Mouse (Mus musculus) neural tube, embryonic 14.5 days (tissue): ENCODE measurements at regions not wholly inside any gene's neighbourhood (a gene's known extent, or its start where the extent isn't known, plus 50 kb on each side); places are given as distances from the start of the nearest gene placed in this dataset.

Experiments used
- ATAC-seq: fragments of 200-750 bp; cut with Nextera tagmentation; 2 replicates; pipeline ENCODE4 v1.8.0; 2017; ENCODE audit warnings: low read depth, mild to moderate bottlenecking, moderate TSS enrichment, moderate library complexity
- H3K27ac ChIP-seq: fragments of 300-500 bp; sonication (generic); 2 replicates; pipeline ENCODE4 v1.5.1; 2014; ENCODE audit warnings: low read depth, mild to moderate bottlenecking, control low read depth, low read length, moderate library complexity, mixed read lengths
- H3K27me3 ChIP-seq: fragments of 300-500 bp; sonication (generic); 2 replicates; pipeline ENCODE4 v1.6.1; 2014; ENCODE audit warnings: low read length; ENCODE audit not compliant: control insufficient read depth, insufficient read depth
- H3K36me3 ChIP-seq: fragments of 300-500 bp; sonication (generic); 2 replicates; pipeline ENCODE4 v1.6.1; 2014; ENCODE audit warnings: low read length, mixed read lengths; ENCODE audit not compliant: control insufficient read depth, insufficient read depth
- H3K4me1 ChIP-seq: fragments of 300-500 bp; sonication (generic); 2 replicates; pipeline ENCODE4 v1.6.1; 2014; ENCODE audit warnings: low read length; ENCODE audit not compliant: control insufficient read depth, insufficient read depth
- H3K4me2 ChIP-seq: fragments of 300-500 bp; sonication (generic); 2 replicates; pipeline ENCODE4 v1.6.1; 2014; ENCODE audit warnings: mild to moderate bottlenecking, low read depth, low read length, control low read depth
- H3K4me3 ChIP-seq: fragments of 300-500 bp; sonication (generic); 2 replicates; pipeline ENCODE4 v1.5.1; 2014; ENCODE audit warnings: low read depth, low read length, control low read depth, mixed read lengths
- H3K9ac ChIP-seq: fragments of 300-500 bp; sonication (generic); replicated peaks from 2 replicates; pipeline ENCODE4 v1.6.1; 2014; ENCODE audit warnings: low read depth, mild to moderate bottlenecking, control low read depth, low read length, mixed read lengths
- H3K9me3 ChIP-seq: fragments of 300-500 bp; sonication (generic); 2 replicates; pipeline ENCODE4 v1.6.1; 2016; ENCODE audit warnings: low read length; ENCODE audit not compliant: control insufficient read depth
- WGBS: fragments of 180-500 bp; shearing (Covaris S2); extraction: QIAGEN DNeasy Blood & Tissue Kit; methylation state at CpG from one replicate; pipeline ENCODE4 v1.1.7; 2014; 5-methylcytosine and 5-hydroxymethylcytosine counted together

DNA sequence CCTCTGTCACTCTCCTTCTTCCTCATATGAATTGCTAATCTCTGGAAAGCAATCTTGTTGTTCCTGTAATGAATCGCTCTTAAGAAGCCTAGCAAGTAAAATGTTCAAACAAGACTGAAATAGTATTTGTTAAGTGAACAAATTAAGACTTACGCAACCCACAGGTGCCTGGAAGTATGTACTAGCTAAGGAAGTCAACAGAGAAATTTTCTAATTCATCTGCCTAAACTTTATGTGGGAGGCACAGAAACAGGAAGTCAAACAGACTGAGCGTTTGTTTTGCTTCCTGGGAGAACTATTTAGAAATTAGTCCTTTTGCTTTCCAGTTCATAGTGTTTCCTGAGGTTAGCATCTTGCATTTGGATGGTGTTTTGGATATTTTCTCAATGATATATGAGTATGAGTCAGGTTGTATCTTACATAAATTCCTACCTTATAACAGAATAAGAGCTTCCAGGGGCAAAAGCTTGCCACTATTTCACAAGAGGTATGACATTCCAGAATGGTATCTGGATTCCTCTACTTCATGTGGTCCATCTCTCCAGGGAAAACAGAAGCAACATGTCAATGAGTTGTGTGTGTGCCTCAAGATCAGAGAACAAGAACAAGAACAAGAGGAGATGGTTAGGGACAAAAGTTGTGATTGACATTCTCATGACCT, 87.5 kb upstream of the Rasa1 start:
- no peaks in the 10 kb centered on the region for H3K9me3 ChIP-seq
- no peaks in the 10 kb centered on the region for H3K4me1 ChIP-seq
- no peaks in the 10 kb centered on the region for H3K27me3 ChIP-seq
- 87% methylated on average over 3 of the region's 3 CpGs for WGBS
- no peak overlapping the region for H3K9ac ChIP-seq
- no peak overlapping the region for H3K27ac ChIP-seq
- H3K36me3 ChIP-seq = no peaks in the 10 kb centered on the region
- H3K4me2 ChIP-seq = no peak overlapping the region
- H3K4me3 ChIP-seq = no peak overlapping the region
- no peak for ATAC-seq

DNA sequence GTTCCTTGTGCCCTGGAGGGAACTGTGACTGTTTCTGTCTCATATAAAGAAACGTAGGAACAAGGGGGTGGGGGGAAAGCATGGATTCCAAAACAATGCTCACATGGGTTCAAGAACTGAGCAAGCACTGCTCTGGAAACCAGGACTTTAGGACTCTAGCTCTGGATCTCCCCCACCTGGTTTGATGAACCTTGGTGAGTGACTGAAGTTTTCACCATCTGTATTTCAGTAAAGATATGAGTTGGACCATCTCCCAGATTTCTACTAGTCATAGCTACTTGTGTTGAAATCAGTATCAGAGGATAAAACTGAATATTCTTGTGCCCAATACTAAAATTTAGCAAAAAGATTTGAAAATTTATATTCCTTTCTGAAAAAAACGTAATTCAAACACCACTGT, 70.7 kb upstream of the Rasa1 start:
- H3K36me3 ChIP-seq = no peaks in the 10 kb centered on the region
- no peak for ATAC-seq
- no peak overlapping the region for H3K9ac ChIP-seq
- 72% methylated on average over 2 of the region's 2 CpGs for whole genome bisulfite sequencing
- no peak overlapping the region for H3K4me3 ChIP-seq
- H3K9me3 ChIP-seq = no peaks in the 10 kb centered on the region
- H3K27ac ChIP-seq = no peak overlapping the region
- H3K4me2 ChIP-seq = no peak overlapping the region
- no peaks in the 10 kb centered on the region for H3K4me1 ChIP-seq
- no peaks in the 10 kb centered on the region for H3K27me3 ChIP-seq

DNA sequence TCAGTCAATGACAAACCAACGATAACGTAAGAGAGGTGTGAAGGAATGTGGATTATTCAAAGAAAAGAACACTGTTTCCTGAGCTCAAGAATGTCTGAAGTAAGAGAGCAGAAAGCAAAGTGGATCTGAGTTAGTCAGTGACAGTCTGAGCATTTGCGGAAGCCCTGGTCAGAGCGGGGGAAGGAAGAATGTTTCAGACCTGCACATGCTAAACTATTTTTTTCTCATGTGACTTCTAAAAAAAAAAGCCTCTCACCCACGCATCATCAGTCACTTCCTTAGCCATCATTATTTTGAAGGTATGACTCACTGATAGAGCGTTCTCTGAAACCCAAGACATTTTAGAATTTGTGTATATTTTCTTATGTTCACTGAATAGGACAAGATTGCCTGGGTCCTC, 70.2 kb upstream of the Rasa1 start:
- Histone ChIP-seq H3K9me3 (no peaks in the 10 kb centered on the region), H3K9ac (no peak overlapping the region), H3K4me1 (no peaks in the 10 kb centered on the region), H3K36me3 (no peaks in the 10 kb centered on the region), H3K4me2 (no peak overlapping the region), H3K4me3 (no peak overlapping the region), H3K27ac (no peak overlapping the region), H3K27me3 (no peaks in the 10 kb centered on the region)
- no peak for ATAC-seq
- WGBS = 91% methylated on average over 6 of the region's 6 CpGs

DNA sequence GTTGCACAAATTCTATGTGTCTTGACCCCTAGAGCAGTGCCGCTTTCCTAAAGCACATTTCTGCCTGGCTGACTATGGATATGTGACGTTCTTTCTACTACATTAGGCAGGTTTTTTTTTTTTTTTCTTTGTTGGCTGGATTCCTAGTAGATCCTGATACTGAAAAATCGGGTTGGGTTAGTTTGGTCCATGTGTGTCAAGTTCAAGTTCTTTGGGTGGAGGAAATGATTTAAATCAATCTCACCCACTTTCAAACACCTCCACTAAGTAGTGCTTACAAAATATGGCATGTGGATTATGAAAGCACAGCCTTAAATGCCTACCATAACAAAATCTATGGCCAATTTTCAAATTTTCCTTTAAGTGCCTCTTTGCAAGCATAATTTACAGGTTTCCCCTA, 63.1 kb upstream of the Rasa1 start:
- no peaks in the 10 kb centered on the region for H3K9me3 ChIP-seq
- H3K27me3 ChIP-seq = no peaks in the 10 kb centered on the region
- H3K4me2 ChIP-seq = no peak overlapping the region
- ATAC-seq = no peak
- no peaks in the 10 kb centered on the region for H3K36me3 ChIP-seq
- H3K27ac ChIP-seq = no peak overlapping the region
- H3K4me1 ChIP-seq = no peaks in the 10 kb centered on the region
- no peak overlapping the region for H3K4me3 ChIP-seq
- no peak overlapping the region for H3K9ac ChIP-seq
- 82% methylated on average over 3 of the region's 3 CpGs for WGBS
